Mouse (Mus musculus): ENCODE measurements around the gene Bag5. TPM values are rescaled to one million over a fixed set of nuclear protein-coding genes. Genes with fewer than 3 reads are reported as not detected.
"Not testable (repeated sequence)": the region's sequence is repeated elsewhere in the genome, so short reads cannot be mapped to it uniquely, and the experiment has no call there.

Gene Bag5
- polyA plus RNA-seq, 1 experiment from 2014 or later, result 51.4 TPM

- 30% methylated on average over 30 of the region's 30 CpGs for whole genome bisulfite sequencing
- Histone ChIP-seq H3K4me1 (peaks cover 14% of the 10 kb centered on the region; the same call in 1 of the 2 replicates), H3K36me3 (peaks cover 25% of the 10 kb centered on the region), H3K4me2 (peak overlapping the region; percentile 43), H3K9me3 (replicated peaks) (no peaks in the 10 kb centered on the region), H3K9ac (no peak overlapping the region), H3K27me3 (no peaks in the 10 kb centered on the region), H3K4me3 (replicated peaks) (no peak overlapping the region), H3K27ac (no peak overlapping the region)
- ATAC-seq (replicated peaks; ENCODE audit: low FRiP score), result peak; percentile 92
Measured at GRCm38 (mm10) chr12:111731822-111732807, 19.1 kb upstream of the Bag5 start.

DNA sequence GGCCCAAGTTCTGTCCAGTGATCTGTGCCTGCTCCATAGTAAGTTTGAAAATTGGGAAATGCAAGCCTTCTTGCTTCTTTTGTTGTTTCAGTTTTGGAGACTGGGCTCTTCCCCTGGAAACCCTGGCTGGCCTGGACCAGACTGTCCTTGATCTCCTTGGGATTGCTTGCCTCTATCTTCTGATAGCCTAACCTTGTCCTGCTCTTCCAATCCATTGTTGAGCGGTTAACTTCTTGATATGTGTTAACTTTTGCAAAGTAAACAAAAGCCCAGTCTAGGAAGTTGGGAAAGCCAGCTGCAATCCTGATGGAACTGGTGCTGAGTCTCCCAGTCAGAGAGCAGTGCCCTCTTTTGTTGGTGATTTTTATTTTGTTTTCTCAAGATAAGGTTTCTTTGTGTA is 14.9 kb upstream of the Bag5 start:
- 100% methylated on average over 1 of the region's 1 CpGs for WGBS
- Histone ChIP-seq H3K36me3 (peaks cover 44% of the 10 kb centered on the region), H3K9ac (no peak overlapping the region), H3K4me3 (replicated peaks) (no peak overlapping the region), H3K4me2 (no peak overlapping the region), H3K27ac (no peak overlapping the region), H3K27me3 (no peaks in the 10 kb centered on the region), H3K9me3 (replicated peaks) (no peaks in the 10 kb centered on the region), H3K4me1 (peaks cover 25% of the 10 kb centered on the region; the same call in 1 of the 2 replicates)
- no peak for ATAC-seq (replicated peaks; ENCODE audit: low FRiP score)

GRCm38 (mm10) chr12:111726122-111726463 is 13.0 kb upstream of the Bag5 start:
- ATAC-seq (replicated peaks; ENCODE audit: low FRiP score), result no peak
- H3K9me3 ChIP-seq (replicated peaks), result no peaks in the 10 kb centered on the region
- no peak overlapping the region for H3K4me2 ChIP-seq
- no peak overlapping the region for H3K27ac ChIP-seq
- no peak overlapping the region for H3K9ac ChIP-seq
- H3K36me3 ChIP-seq, result peaks cover 36% of the 10 kb centered on the region
- no peak overlapping the region for H3K4me3 ChIP-seq (replicated peaks)
- 56% methylated on average over 4 of the region's 4 CpGs for WGBS
- no peaks in the 10 kb centered on the region for H3K27me3 ChIP-seq
- 0 out of 2 replicates have a peak, but pooled peaks cover 12% of the 10 kb centered on the region for H3K4me1 ChIP-seq

GRCm38 (mm10) chr12:111725338-111726121 is 12.5 kb upstream of the Bag5 start:
- Histone ChIP-seq H3K4me1 (0 out of 2 replicates have a peak, but pooled peaks cover 12% of the 10 kb centered on the region), H3K27ac (0 out of 2 replicates have a peak overlapping the region, but pooled peaks have one; percentile 29), H3K9ac (no peak overlapping the region), H3K36me3 (peaks cover 36% of the 10 kb centered on the region), H3K4me3 (replicated peaks) (no peak overlapping the region), H3K9me3 (replicated peaks) (no peaks in the 10 kb centered on the region), H3K4me2 (no peak overlapping the region), H3K27me3 (no peaks in the 10 kb centered on the region)
- ATAC-seq (replicated peaks; ENCODE audit: low FRiP score), result no peak
- WGBS, result 63% methylated on average over 12 of the region's 12 CpGs

DNA sequence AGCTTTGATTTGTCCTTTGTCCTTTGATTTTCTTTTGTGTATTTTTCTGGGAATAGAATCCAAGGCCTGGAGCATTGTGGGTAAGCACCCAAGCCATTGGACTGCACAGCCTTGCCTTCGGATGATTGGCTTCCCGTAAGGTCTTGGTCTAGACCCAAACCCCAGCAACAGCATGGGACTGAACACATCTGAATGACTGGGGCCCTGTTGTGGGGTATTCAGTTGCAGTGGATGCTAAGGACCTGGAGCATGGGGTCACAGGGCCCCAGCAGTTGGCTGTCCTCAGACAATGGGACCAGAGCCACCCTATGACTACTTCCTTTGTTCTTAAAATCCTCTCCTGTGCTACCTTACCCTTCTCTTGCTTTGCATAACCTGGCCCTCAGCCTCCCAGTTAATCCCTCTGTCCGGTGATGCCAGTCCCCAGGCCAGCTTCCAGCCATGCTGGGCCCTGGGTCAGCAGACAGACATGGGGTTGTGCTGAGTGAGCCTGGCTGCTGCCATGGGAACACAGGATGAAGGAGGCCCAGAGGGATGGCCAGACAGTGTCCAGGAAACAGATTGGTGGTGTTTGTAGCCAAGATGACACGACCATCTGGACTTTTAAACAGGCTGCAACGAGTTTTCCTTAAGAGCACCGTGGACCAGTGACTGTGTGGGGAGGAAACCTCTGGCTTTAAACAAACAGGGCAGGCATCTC is 11.7 kb upstream of the Bag5 start:
- 57% methylated on average over 6 of the region's 6 CpGs for WGBS
- peaks cover 12% of the 10 kb centered on the region; the same call in 1 of the 2 replicates for H3K4me1 ChIP-seq
- no peak overlapping the region for H3K4me2 ChIP-seq
- ATAC-seq (replicated peaks; ENCODE audit: low FRiP score), result peak; percentile 21; the same call in 1 of the 2 replicates
- no peaks in the 10 kb centered on the region for H3K9me3 ChIP-seq (replicated peaks)
- no peaks in the 10 kb centered on the region for H3K27me3 ChIP-seq
- H3K27ac ChIP-seq, result peak overlapping the region; percentile 29; the same call in 1 of the 2 replicates
- H3K4me3 ChIP-seq (replicated peaks), result no peak overlapping the region
- H3K9ac ChIP-seq, result no peak overlapping the region
- peaks cover 33% of the 10 kb centered on the region for H3K36me3 ChIP-seq

DNA sequence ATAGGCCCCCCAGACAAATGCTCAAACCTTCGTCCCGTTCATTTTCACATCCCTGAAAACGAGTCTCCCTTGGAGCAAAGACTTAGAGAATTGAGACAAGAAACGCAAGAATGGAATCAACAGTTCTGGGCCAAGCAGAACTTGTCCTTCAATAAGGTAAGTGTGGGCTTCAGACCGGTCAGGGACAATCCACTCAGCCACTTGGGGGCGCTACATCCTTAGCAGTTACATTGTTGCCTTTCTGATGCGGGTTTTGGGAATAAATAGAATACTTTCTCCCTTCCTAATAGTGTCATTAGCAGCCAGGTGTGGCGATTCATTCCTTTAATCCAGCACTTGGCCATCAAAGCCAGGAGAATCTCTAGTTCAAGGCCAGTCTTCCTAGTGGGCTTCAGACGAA is 9.6 kb upstream of the Bag5 start:
- Histone ChIP-seq H3K9ac (no peak overlapping the region), H3K27me3 (no peaks in the 10 kb centered on the region), H3K9me3 (replicated peaks) (no peaks in the 10 kb centered on the region), H3K4me2 (no peak overlapping the region), H3K27ac (no peak overlapping the region), H3K4me1 (peaks cover 32% of the 10 kb centered on the region), H3K4me3 (replicated peaks) (no peak overlapping the region), H3K36me3 (peaks cover 24% of the 10 kb centered on the region; the same call in 1 of the 2 replicates)
- no peak for ATAC-seq (replicated peaks; ENCODE audit: low FRiP score)
- WGBS, result 74% methylated on average over 9 of the region's 9 CpGs

GRCm38 (mm10) chr12:111720222-111720621 is 7.2 kb upstream of the Bag5 start:
- no peaks in the 10 kb centered on the region for H3K9me3 ChIP-seq (replicated peaks)
- H3K9ac ChIP-seq, result no peak overlapping the region
- no peak overlapping the region for H3K27ac ChIP-seq
- WGBS, result 83% methylated on average over 4 of the region's 4 CpGs
- peaks cover 25% of the 10 kb centered on the region for H3K4me1 ChIP-seq
- H3K36me3 ChIP-seq, result peaks cover 26% of the 10 kb centered on the region
- H3K4me2 ChIP-seq, result no peak overlapping the region
- no peak overlapping the region for H3K4me3 ChIP-seq (replicated peaks)
- no peak for ATAC-seq (replicated peaks; ENCODE audit: low FRiP score)
- H3K27me3 ChIP-seq, result no peaks in the 10 kb centered on the region

GRCm38 (mm10) chr12:111718656-111719055 is 5.6 kb upstream of the Bag5 start:
- Histone ChIP-seq H3K27me3 (no peaks in the 10 kb centered on the region), H3K4me1 (peaks cover 36% of the 10 kb centered on the region), H3K9ac (no peak overlapping the region), H3K9me3 (replicated peaks) (no peaks in the 10 kb centered on the region), H3K36me3 (peaks cover 14% of the 10 kb centered on the region), H3K4me2 (peak overlapping the region; percentile 33), H3K4me3 (replicated peaks) (0 out of 2 replicates have a peak overlapping the region, but pooled peaks have one; percentile 3), H3K27ac (peak overlapping the region; percentile 87)
- WGBS, result 30% methylated on average over 8 of the region's 8 CpGs
- peak; percentile 83 for ATAC-seq (replicated peaks; ENCODE audit: low FRiP score)

GRCm38 (mm10) chr12:111716505-111716904 is 3.4 kb upstream of the Bag5 start:
- Histone ChIP-seq H3K9me3 (replicated peaks) (no peaks in the 10 kb centered on the region), H3K27ac (no peak overlapping the region), H3K9ac (no peak overlapping the region), H3K4me2 (no peak overlapping the region), H3K27me3 (no peaks in the 10 kb centered on the region), H3K4me1 (peaks cover 43% of the 10 kb centered on the region), H3K4me3 (replicated peaks) (no peak overlapping the region), H3K36me3 (peaks cover 10% of the 10 kb centered on the region)
- no peak for ATAC-seq (replicated peaks; ENCODE audit: low FRiP score)
- WGBS, result 97% methylated on average over 7 of the region's 7 CpGs

GRCm38 (mm10) chr12:111713880-111714279 is 823 bp upstream of the Bag5 start:
- not testable (repeated sequence) for H3K9ac ChIP-seq; ATAC-seq (replicated peaks; ENCODE audit: low FRiP score); H3K9me3 ChIP-seq (replicated peaks); H3K27me3 ChIP-seq; H3K27ac ChIP-seq
- 75% methylated on average over 6 of the region's 6 CpGs for WGBS
- peaks cover 37% of the 10 kb centered on the region for H3K4me1 ChIP-seq
- peak overlapping the region; percentile 99 for H3K4me3 ChIP-seq (replicated peaks)
- H3K4me2 ChIP-seq, result peak overlapping the region; percentile 73
- H3K36me3 ChIP-seq, result peaks cover 35% of the 10 kb centered on the region

DNA sequence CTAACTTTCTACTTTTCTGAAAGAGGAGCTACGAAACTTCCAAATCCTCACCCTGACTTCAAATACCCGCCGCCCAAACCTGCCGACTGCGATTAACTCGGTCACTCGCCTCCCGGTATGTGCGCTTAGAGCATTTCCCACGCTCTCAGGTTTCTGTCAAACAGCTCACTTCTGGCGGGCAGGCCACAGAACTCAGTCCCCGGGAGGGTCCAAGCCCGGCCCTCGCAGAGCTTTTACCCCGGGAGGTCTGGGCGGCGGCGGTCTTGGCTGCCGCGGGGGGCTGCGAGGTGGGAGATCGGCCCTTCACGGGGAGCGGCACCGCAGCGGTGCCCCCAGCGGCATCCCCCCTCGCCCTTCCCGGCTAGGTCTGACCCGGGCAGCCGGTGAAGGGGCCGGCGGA is 581 bp downstream of the Bag5 start:
- Histone ChIP-seq H3K27me3 (no peaks in the 10 kb centered on the region), H3K4me3 (replicated peaks) (peak overlapping the region; percentile 99), H3K36me3 (peaks cover 48% of the 10 kb centered on the region), H3K4me2 (peak overlapping the region; percentile 73), H3K4me1 (peaks cover 25% of the 10 kb centered on the region), H3K9me3 (replicated peaks) (no peaks in the 10 kb centered on the region), H3K9ac (peak overlapping the region; percentile 98), H3K27ac (peak overlapping the region; percentile 84)
- WGBS, result under 1% methylated on average over 33 of the region's 33 CpGs
- peak; percentile 60; the same call in 1 of the 2 replicates for ATAC-seq (replicated peaks; ENCODE audit: low FRiP score)

All from kidney, embryonic 15.5 days (tissue).